Mouse (Mus musculus) embryonic stem cell, embryonic (primary cell): Measurements from ENCODE around the gene Hist2h2ac.
"Not testable (repeated sequence)": the region's sequence is repeated elsewhere in the genome, so short reads cannot be mapped to it uniquely, and the experiment has no call there.

Experiments used
- CTCF ChIA-PET, 4 experiments: fragments of 300-600 bp in 2 of 4; fragments of 350-600 bp in 2 of 4; sonication (Branson Sonifier 250); formaldehyde crosslinking; loops; one replicate each; lab custom pipeline; 2022; ENCODE audit warnings: inconsistent platforms in 2 of 4; lab: Charles Lee
- POLR2A ChIA-PET, 4 experiments: fragments of 300-600 bp in 2 of 4; fragments of 350-600 bp in 2 of 4; sonication (Branson Sonifier 250); formaldehyde crosslinking; loops; one replicate each; lab custom pipeline; 2022; ENCODE audit warnings: antibody characterized with exemption in 4 of 4, inconsistent platforms in 1 of 4; lab: Charles Lee

The Hist2h2ac gene

GRCm38 (mm10) chr3:96239949-96240798 lies 19.5 kb upstream of the Hist2h2ac start, which contains the start of gene Hist2h2aa2:
Gene Hist2h2aa2, minus strand, starts transcription at chr3:96240276.
- POLR2A ChIA-PET, result interaction anchor here (0.6 to 6.2 kb wide), 20 partner anchors 11 to 289 kb away, joined by 3 to 149 read pairs (median 6); partner anchors contain the start of genes Hist2h2bb (in 4 of the 4), Hist2h4 (in 4 of the 4), Bola1 (in 2 of the 4) and Hist2h2ab (in 2 of the 4)
- CTCF ChIA-PET, result not testable (repeated sequence)

GRCm38 (mm10) chr3:96238954-96239793 lies 18.5 kb upstream of the Hist2h2ac start, which contains the start of gene Hist2h3c2:
Gene Hist2h3c2, minus strand, starts transcription at chr3:96239127.
- ChIA-PET POLR2A (interaction anchor here (0.9 to 12.2 kb wide), 25 partner anchors 14 to 288 kb away, joined by 3 to 457 read pairs (median 16); partner anchors contain the start of genes Bola1 (in 4 of the 4), Hist2h2ab (in 4 of the 4), Hist2h2ac (in 4 of the 4) and Hist2h2be (in 4 of the 4)), CTCF (interaction anchor here in 1 of 4 experiments (1.8 kb wide), 1 partner anchor 173 kb away, joined by 7 read pairs; no protein-coding TSS in a partner anchor)

GRCm38 (mm10) chr3:96237904-96238511 lies 17.3 kb upstream of the Hist2h2ac start:
- ChIA-PET CTCF (interaction anchor here in 3 of 4 experiments (0.5 to 1.8 kb wide), 4 partner anchors 9 to 172 kb away, joined by 3 to 7 read pairs (median 4); no protein-coding TSS in a partner anchor), POLR2A (interaction anchor here (0.6 to 12.2 kb wide), 80 partner anchors 9 to 584 kb away, joined by 3 to 457 read pairs (median 5); partner anchors contain the start of genes Bola1 (in 4 of the 4), Hist2h2ab (in 4 of the 4), Hist2h2ac (in 4 of the 4) and Hist2h2be (in 4 of the 4))

GRCm38 (mm10) chr3:96237335-96237903 lies 16.7 kb upstream of the Hist2h2ac start:
- ChIA-PET POLR2A (interaction anchor here (0.6 to 12.2 kb wide), 74 partner anchors 9 to 583 kb away, joined by 3 to 457 read pairs (median 5); partner anchors contain the start of genes Bola1 (in 4 of the 4), Hist2h2ab (in 4 of the 4), Hist2h2ac (in 4 of the 4) and Hist2h2be (in 4 of the 4)), CTCF (interaction anchor here in 2 of 4 experiments (1.2 to 1.8 kb wide), 3 partner anchors 40 to 171 kb away, joined by 3 to 7 read pairs (median 4); no protein-coding TSS in a partner anchor)

- ChIA-PET CTCF (interaction anchor here in 3 of 4 experiments (0.6 to 1.8 kb wide), 3 partner anchors 41 to 298 kb away, joined by 4 to 7 read pairs (median 4); no protein-coding TSS in a partner anchor), POLR2A (interaction anchor here (0.6 to 12.2 kb wide), 60 partner anchors 8 to 367 kb away, joined by 3 to 457 read pairs (median 6); partner anchors contain the start of genes Bola1 (in 4 of the 4), Hist2h2ab (in 4 of the 4), Hist2h2ac (in 4 of the 4) and Hist2h2be (in 4 of the 4))
Measured at GRCm38 (mm10) chr3:96236834-96237334, 16.2 kb upstream of the Hist2h2ac start.

- CTCF ChIA-PET, result interaction anchor here in 1 of 4 experiments (1.1 kb wide), 1 partner anchor 42 kb away, joined by 3 read pairs; no protein-coding TSS in a partner anchor
- POLR2A ChIA-PET, result interaction anchor here in 3 of 4 experiments (0.5 to 12.2 kb wide), 29 partner anchors 9 to 1008 kb away, joined by 3 to 457 read pairs (median 5); partner anchors contain the start of genes Bola1 (in 3 of the 3), Hist2h2ab (in 3 of the 3), Hist2h2ac (in 3 of the 3) and Hist2h2be (in 3 of the 3)
Measured at GRCm38 (mm10) chr3:96235836-96236235, 15.2 kb upstream of the Hist2h2ac start.

- ChIA-PET POLR2A (interaction anchor here in 3 of 4 experiments (0.9 to 12.2 kb wide), 18 partner anchors 9 to 74 kb away, joined by 3 to 457 read pairs (median 9); partner anchors contain the start of genes Hist2h2ac (in 3 of the 3), Hist2h2be (in 3 of the 3), Hist2h4 (in 3 of the 3) and Bola1 (in 2 of the 3)), CTCF (interaction anchor here in 1 of 4 experiments (0.6 to 1.1 kb wide), 2 partner anchors 43 kb away, joined by 3 to 4 read pairs; no protein-coding TSS in a partner anchor)
Measured at GRCm38 (mm10) chr3:96234914-96235313, 14.2 kb upstream of the Hist2h2ac start.

- CTCF ChIA-PET, result no interaction called here
- POLR2A ChIA-PET, result interaction anchor here in 3 of 4 experiments (0.9 to 12.2 kb wide), 7 partner anchors 7 to 38 kb away, joined by 3 to 457 read pairs (median 4); partner anchors contain the start of genes Hist2h2ac (in 3 of the 3), Hist2h2be (in 3 of the 3), Bola1 (in 2 of the 3) and Hist2h2ab (in 2 of the 3)
Measured at GRCm38 (mm10) chr3:96231758-96232120, 11.1 kb upstream of the Hist2h2ac start.

- POLR2A ChIA-PET, result interaction anchor here (0.9 to 12.2 kb wide), 7 partner anchors 9 to 38 kb away, joined by 3 to 457 read pairs (median 4); partner anchors contain the start of genes Hist2h2ac (in 3 of the 4), Hist2h2be (in 3 of the 4), Bola1 (in 2 of the 4) and Hist2h2ab (in 2 of the 4)
- CTCF ChIA-PET, result no interaction called here
Measured at GRCm38 (mm10) chr3:96230910-96231757, 10.5 kb upstream of the Hist2h2ac start.

GRCm38 (mm10) chr3:96230404-96230803 lies 9.7 kb upstream of the Hist2h2ac start:
- ChIA-PET POLR2A (interaction anchor here (0.6 to 12.2 kb wide), 5 partner anchors 8 to 34 kb away, joined by 3 to 457 read pairs (median 5); partner anchors contain the start of genes Bola1 (in 2 of the 4), Hist2h2ab (in 2 of the 4), Hist2h2ac (in 2 of the 4) and Hist2h2be (in 2 of the 4)), CTCF (no interaction called here)

- CTCF ChIA-PET, result interaction anchor here in 1 of 4 experiments (0.7 kb wide), 1 partner anchor 9 kb away, joined by 3 read pairs; no protein-coding TSS in a partner anchor
- POLR2A ChIA-PET, result interaction anchor here (1.1 to 15.1 kb wide), 14 partner anchors 4 to 171 kb away, joined by 3 to 457 read pairs (median 5); partner anchors contain the start of genes Bola1 (in 4 of the 4), Hist2h2ab (in 4 of the 4), Hist2h2ac (in 3 of the 4) and Hist2h2be (in 3 of the 4)
Measured at GRCm38 (mm10) chr3:96228828-96229227, 8.1 kb upstream of the Hist2h2ac start.

GRCm38 (mm10) chr3:96226695-96227648 lies 6.3 kb upstream of the Hist2h2ac start:
- ChIA-PET CTCF (interaction anchor here in 2 of 4 experiments (0.6 to 0.8 kb wide), 2 partner anchors 18 to 316 kb away, joined by 3 read pairs; no protein-coding TSS in a partner anchor), POLR2A (interaction anchor here in 3 of 4 experiments (0.6 to 15.1 kb wide), 25 partner anchors 5 to 161 kb away, joined by 3 to 457 read pairs (median 3); partner anchors contain the start of genes Bola1 (in 3 of the 3), Hist2h2ab (in 3 of the 3), Hist2h2aa1 (in 1 of the 3) and Hist2h2ac (in 1 of the 3))

GRCm38 (mm10) chr3:96225421-96225820 lies 4.7 kb upstream of the Hist2h2ac start:
- ChIA-PET CTCF (no interaction called here), POLR2A (interaction anchor here in 3 of 4 experiments (0.6 to 15.1 kb wide), 18 partner anchors 7 to 115 kb away, joined by 3 to 457 read pairs (median 5); partner anchors contain the start of genes Hist2h2bb (in 2 of the 3), Hist2h4 (in 2 of the 3) and Hist2h2aa1 (in 1 of the 3))
